Mouse (Mus musculus): Measurements from ENCODE around the gene Gm12253. TPM values are rescaled to one million over a fixed set of nuclear protein-coding genes. Genes with fewer than 3 reads are reported as not detected.

The Gm12253 gene
- not detected in 2 replicates for polyA plus RNA-seq (2011; ENCODE audit: insufficient read depth, insufficient read length, low read depth, missing spikeins)

- no peak within 1 kb of the TSS for H3K9ac ChIP-seq (ENCODE audit: low read depth, poor library complexity, severe bottlenecking)
- no peak within 1 kb of the TSS for H3K27ac ChIP-seq (ENCODE audit: insufficient read depth, low read length)
- H3K4me1 ChIP-seq (ENCODE audit: control insufficient read depth, insufficient read depth, low read length), result no peaks in the 10 kb centered on the region
- no peaks in the 10 kb centered on the region for H3K9me3 ChIP-seq (replicated peaks; ENCODE audit: control insufficient read depth, insufficient read depth, low read length, poor library complexity, severe bottlenecking)
- no peak within 1 kb of the TSS for H3K4me3 ChIP-seq (ENCODE audit: low read depth, low read length)
- H3K27me3 ChIP-seq (ENCODE audit: control insufficient read depth, insufficient read depth, low read length, poor library complexity, severe bottlenecking), result no peaks in the 10 kb centered on the region; the same call in 1 of the 2 replicates
- no peaks in the 10 kb centered on the region for H3K36me3 ChIP-seq (ENCODE audit: control insufficient read depth, insufficient read depth, low read length, poor library complexity, severe bottlenecking)
- TF ChIP-seq CTCF (IDR thresholded peaks at IDR 0.05; ENCODE audit: low read depth, low read length), result no peak
- TF ChIP-seq EP300 (IDR thresholded peaks at IDR 0.05; ENCODE audit: insufficient read depth, low read depth, low read length), result no peak
- TF ChIP-seq POLR2A (IDR thresholded peaks at IDR 0.05; ENCODE audit: insufficient read depth, low read length), result no peak
Observed at GRCm38 (mm10) chr11:58432259-58432658, at the start of gene Gm12253. Gm12253 (plus strand) TSS chr11:58432559.

DNA sequence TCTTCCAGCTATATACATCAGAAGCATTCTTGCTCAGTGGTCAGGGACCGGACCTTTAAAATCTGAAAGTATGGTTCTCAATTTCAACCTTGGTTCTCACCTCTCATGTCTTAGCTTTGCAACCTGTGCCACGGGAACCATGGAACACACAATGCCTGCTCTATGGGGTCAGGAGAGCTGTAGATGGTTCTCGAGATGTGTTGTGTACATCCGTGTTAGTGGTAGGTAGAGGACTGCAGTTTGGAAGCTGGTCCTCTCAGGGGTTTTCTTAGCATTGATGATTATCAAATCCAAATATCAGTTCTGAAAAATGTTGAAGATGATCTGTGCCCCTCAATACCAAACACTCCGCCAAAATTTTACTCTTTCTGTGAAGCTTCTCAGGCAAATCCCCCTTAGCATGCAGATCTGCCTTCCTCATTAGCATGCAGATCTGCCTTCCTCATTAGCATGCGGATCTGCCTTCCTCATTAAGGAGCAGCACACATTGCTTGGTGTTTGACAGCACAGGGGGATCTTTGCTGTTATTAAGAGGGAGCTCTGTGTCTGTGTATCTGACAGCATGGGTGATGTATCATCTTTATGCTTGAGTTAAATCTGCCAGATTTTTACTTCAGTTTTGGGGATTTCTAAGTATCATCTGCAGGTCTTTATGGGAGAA, 32.2 kb upstream of the Gm12253 start:
- no peaks in the 10 kb centered on the region for H3K36me3 ChIP-seq (ENCODE audit: control insufficient read depth, insufficient read depth, low read length, poor library complexity, severe bottlenecking)
- no peak overlapping the region for H3K27ac ChIP-seq (ENCODE audit: insufficient read depth, low read length)
- H3K27me3 ChIP-seq (ENCODE audit: control insufficient read depth, insufficient read depth, low read length, poor library complexity, severe bottlenecking), result no peaks in the 10 kb centered on the region; the same call in none of the 2 replicates
- no peak overlapping the region for H3K9ac ChIP-seq (ENCODE audit: low read depth, poor library complexity, severe bottlenecking)
- H3K9me3 ChIP-seq (replicated peaks; ENCODE audit: control insufficient read depth, insufficient read depth, low read length, poor library complexity, severe bottlenecking), result no peaks in the 10 kb centered on the region; the same call in 1 of the 2 replicates
- H3K4me1 ChIP-seq (ENCODE audit: control insufficient read depth, insufficient read depth, low read length), result no peaks in the 10 kb centered on the region
- TF ChIP-seq CTCF (IDR thresholded peaks at IDR 0.05; ENCODE audit: low read depth, low read length) (no peak), EP300 (IDR thresholded peaks at IDR 0.05; ENCODE audit: insufficient read depth, low read depth, low read length) (no peak), POLR2A (IDR thresholded peaks at IDR 0.05; ENCODE audit: insufficient read depth, low read length) (no peak)
- no peak overlapping the region for H3K4me3 ChIP-seq (ENCODE audit: low read depth, low read length)

- Histone ChIP-seq H3K4me1 (ENCODE audit: control insufficient read depth, insufficient read depth, low read length) (no peaks in the 10 kb centered on the region), H3K27me3 (ENCODE audit: control insufficient read depth, insufficient read depth, low read length, poor library complexity, severe bottlenecking) (no peaks in the 10 kb centered on the region; the same call in none of the 2 replicates), H3K4me3 (ENCODE audit: low read depth, low read length) (no peak overlapping the region), H3K36me3 (ENCODE audit: control insufficient read depth, insufficient read depth, low read length, poor library complexity, severe bottlenecking) (no peaks in the 10 kb centered on the region), H3K27ac (ENCODE audit: insufficient read depth, low read length) (no peak overlapping the region), H3K9ac (ENCODE audit: low read depth, poor library complexity, severe bottlenecking) (no peak overlapping the region), H3K9me3 (replicated peaks; ENCODE audit: control insufficient read depth, insufficient read depth, low read length, poor library complexity, severe bottlenecking) (no peaks in the 10 kb centered on the region; the same call in 1 of the 2 replicates)
- TF ChIP-seq CTCF (IDR thresholded peaks at IDR 0.05; ENCODE audit: low read depth, low read length), result no peak
- TF ChIP-seq EP300 (IDR thresholded peaks at IDR 0.05; ENCODE audit: insufficient read depth, low read depth, low read length), result no peak
- TF ChIP-seq POLR2A (IDR thresholded peaks at IDR 0.05; ENCODE audit: insufficient read depth, low read length), result no peak
Observed at GRCm38 (mm10) chr11:58400655-58401054, 31.7 kb upstream of the Gm12253 start.

GRCm38 (mm10) chr11:58408066-58408465, 24.3 kb upstream of the Gm12253 start:
- TF ChIP-seq EP300 (IDR thresholded peaks at IDR 0.05; ENCODE audit: insufficient read depth, low read depth, low read length), result no peak
- TF ChIP-seq POLR2A (IDR thresholded peaks at IDR 0.05; ENCODE audit: insufficient read depth, low read length), result no peak
- no peak for TF ChIP-seq CTCF (IDR thresholded peaks at IDR 0.05; ENCODE audit: low read depth, low read length)
- H3K9ac ChIP-seq (ENCODE audit: low read depth, poor library complexity, severe bottlenecking), result no peak overlapping the region

GRCm38 (mm10) chr11:58418336-58418735, 14.0 kb upstream of the Gm12253 start:
- H3K9ac ChIP-seq (ENCODE audit: low read depth, poor library complexity, severe bottlenecking), result no peak overlapping the region
- no peaks in the 10 kb centered on the region for H3K36me3 ChIP-seq (ENCODE audit: control insufficient read depth, insufficient read depth, low read length, poor library complexity, severe bottlenecking)
- no peaks in the 10 kb centered on the region for H3K27me3 ChIP-seq (ENCODE audit: control insufficient read depth, insufficient read depth, low read length, poor library complexity, severe bottlenecking)
- H3K27ac ChIP-seq (ENCODE audit: insufficient read depth, low read length), result no peak overlapping the region
- TF ChIP-seq EP300 (IDR thresholded peaks at IDR 0.05; ENCODE audit: insufficient read depth, low read depth, low read length) (no peak), CTCF (IDR thresholded peaks at IDR 0.05; ENCODE audit: low read depth, low read length) (no peak), POLR2A (IDR thresholded peaks at IDR 0.05; ENCODE audit: insufficient read depth, low read length) (no peak)
- H3K4me3 ChIP-seq (ENCODE audit: low read depth, low read length), result no peak overlapping the region
- no peaks in the 10 kb centered on the region for H3K9me3 ChIP-seq (replicated peaks; ENCODE audit: control insufficient read depth, insufficient read depth, low read length, poor library complexity, severe bottlenecking)
- no peaks in the 10 kb centered on the region for H3K4me1 ChIP-seq (ENCODE audit: control insufficient read depth, insufficient read depth, low read length)

More at GRCm38 (mm10) chr11:58408066-58408465, 24.3 kb upstream of the Gm12253 start:
- H3K27ac ChIP-seq (ENCODE audit: insufficient read depth, low read length), result no peak overlapping the region
- H3K4me3 ChIP-seq (ENCODE audit: low read depth, low read length), result no peak overlapping the region
- no peaks in the 10 kb centered on the region for H3K36me3 ChIP-seq (ENCODE audit: control insufficient read depth, insufficient read depth, low read length, poor library complexity, severe bottlenecking)
- H3K27me3 ChIP-seq (ENCODE audit: control insufficient read depth, insufficient read depth, low read length, poor library complexity, severe bottlenecking), result no peaks in the 10 kb centered on the region; the same call in 1 of the 2 replicates
- H3K9me3 ChIP-seq (replicated peaks; ENCODE audit: control insufficient read depth, insufficient read depth, low read length, poor library complexity, severe bottlenecking), result no peaks in the 10 kb centered on the region
- H3K4me1 ChIP-seq (ENCODE audit: control insufficient read depth, insufficient read depth, low read length), result no peaks in the 10 kb centered on the region

DNA sequence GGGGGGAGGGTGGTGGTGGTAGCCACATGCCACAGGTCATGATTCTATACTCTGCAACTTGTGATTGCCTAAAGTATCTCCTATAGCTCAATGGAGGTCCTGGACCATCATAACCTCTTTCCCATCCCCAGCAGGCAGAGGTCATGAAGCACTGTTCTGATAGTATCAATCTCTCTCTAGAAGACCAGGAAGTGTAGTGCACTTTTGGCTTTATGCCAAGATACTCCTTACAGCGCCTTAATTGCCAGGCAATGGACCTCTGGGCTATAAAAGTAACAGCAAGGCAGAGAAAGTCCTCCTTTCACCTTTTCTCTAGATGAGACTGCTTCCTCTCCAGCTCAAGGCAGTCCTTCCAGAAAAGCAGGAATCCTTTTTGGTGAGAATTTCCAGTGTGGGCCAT, 11.5 kb upstream of the Gm12253 start, which contains the start of gene 1810065E05Rik:
Gene 1810065E05Rik, plus strand, starts transcription at position 297 of the 400 bp plus-strand sequence.
- no peaks in the 10 kb centered on the region for H3K27me3 ChIP-seq (ENCODE audit: control insufficient read depth, insufficient read depth, low read length, poor library complexity, severe bottlenecking)
- H3K27ac ChIP-seq (ENCODE audit: insufficient read depth, low read length), result no peak within 1 kb of the TSS
- no peaks in the 10 kb centered on the region for H3K4me1 ChIP-seq (ENCODE audit: control insufficient read depth, insufficient read depth, low read length)
- H3K9me3 ChIP-seq (replicated peaks; ENCODE audit: control insufficient read depth, insufficient read depth, low read length, poor library complexity, severe bottlenecking), result no peaks in the 10 kb centered on the region
- no peak within 1 kb of the TSS for H3K4me3 ChIP-seq (ENCODE audit: low read depth, low read length)
- H3K36me3 ChIP-seq (ENCODE audit: control insufficient read depth, insufficient read depth, low read length, poor library complexity, severe bottlenecking), result no peaks in the 10 kb centered on the region
- no peak within 1 kb of the TSS for H3K9ac ChIP-seq (ENCODE audit: low read depth, poor library complexity, severe bottlenecking)
- TF ChIP-seq CTCF (IDR thresholded peaks at IDR 0.05; ENCODE audit: low read depth, low read length) (no peak), EP300 (IDR thresholded peaks at IDR 0.05; ENCODE audit: insufficient read depth, low read depth, low read length) (no peak), POLR2A (IDR thresholded peaks at IDR 0.05; ENCODE audit: insufficient read depth, low read length) (no peak)

Data from ES-Bruce4 (cell line).